Mouse (Mus musculus): ENCODE data around the gene Hist3h2ba.

Gene Hist3h2ba

DNA sequence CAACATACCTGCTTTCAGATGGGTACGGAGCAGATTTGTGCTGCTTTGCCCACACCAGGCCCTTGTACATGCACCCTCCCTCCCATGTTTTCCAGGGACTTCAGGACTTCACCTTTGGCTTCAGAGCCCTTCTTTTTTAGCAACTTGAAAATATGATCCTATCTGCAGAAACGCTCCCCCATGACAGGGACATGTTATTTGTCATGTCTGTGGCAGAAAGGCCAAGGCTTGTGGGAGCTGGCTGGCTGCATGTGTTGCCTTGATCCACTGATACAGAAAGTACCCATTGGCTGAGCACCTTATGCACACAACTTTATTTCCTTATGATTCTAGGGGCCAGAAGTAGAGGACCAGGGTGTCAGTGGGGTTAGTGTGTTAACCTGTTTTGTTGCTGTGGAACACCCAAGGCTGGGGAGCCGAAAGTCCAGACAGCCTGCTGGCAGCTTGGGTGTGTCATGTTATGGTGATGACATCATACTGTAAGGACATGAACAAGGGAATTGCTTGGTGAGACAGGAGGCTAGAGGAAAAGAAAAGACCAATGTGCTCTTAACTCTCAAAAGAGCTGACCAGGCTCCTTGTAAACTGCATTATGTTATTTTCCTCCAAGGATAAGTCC lies 36.7 kb downstream of the Hist3h2ba start:
- no peak for DNase-seq (ENCODE audit: low read depth)

DNA sequence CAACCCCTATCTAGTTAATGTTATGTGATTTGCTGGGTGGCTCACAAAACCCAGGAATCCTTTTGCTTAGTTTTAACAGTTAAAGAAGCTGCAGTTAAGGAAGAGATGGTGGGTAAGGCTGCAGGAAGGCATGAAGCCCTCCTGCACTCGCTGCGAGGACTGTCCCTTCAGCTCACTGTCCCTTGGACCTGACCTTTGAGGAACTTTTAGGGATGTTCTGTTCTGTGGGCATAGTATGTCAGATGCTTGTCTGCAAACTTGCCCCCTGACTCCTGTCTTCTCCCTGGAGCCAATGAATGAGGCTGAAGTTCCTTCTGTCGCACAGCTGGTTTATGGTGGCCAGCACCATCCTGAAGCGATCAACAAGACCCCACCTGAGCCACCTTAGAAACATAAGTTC lies 40.4 kb downstream of the Hist3h2ba start:
- no peak for DNase-seq (ENCODE audit: low read depth)

DNA sequence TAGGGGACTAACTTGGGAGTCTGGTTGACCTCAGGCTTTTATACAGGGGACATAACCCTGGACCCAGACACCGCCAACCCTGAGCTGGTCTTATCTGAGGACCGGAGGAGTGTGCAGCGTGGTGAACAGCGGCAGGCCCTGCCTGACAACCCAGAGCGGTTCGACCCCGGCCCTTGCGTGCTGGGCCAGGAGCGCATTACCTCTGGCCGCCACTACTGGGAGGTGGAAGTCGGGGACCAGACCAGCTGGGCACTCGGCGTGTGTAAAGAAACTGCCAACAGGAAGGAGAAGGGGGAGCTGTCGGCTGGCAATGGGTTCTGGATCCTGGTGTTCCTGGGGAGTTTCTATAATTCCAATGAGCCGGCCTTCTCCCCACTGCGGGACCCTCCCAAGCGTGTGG lies 41.4 kb downstream of the Hist3h2ba start:
- DNase-seq (ENCODE audit: low read depth) = no peak

- DNase-seq (ENCODE audit: low read depth) = no peak
Observed at GRCm38 (mm10) chr11:58990794-58991193, 42.1 kb downstream of the Hist3h2ba start.

GRCm38 (mm10) chr11:58991911-58992310 lies 43.2 kb downstream of the Hist3h2ba start:
- no peak for DNase-seq (ENCODE audit: low read depth)

DNA sequence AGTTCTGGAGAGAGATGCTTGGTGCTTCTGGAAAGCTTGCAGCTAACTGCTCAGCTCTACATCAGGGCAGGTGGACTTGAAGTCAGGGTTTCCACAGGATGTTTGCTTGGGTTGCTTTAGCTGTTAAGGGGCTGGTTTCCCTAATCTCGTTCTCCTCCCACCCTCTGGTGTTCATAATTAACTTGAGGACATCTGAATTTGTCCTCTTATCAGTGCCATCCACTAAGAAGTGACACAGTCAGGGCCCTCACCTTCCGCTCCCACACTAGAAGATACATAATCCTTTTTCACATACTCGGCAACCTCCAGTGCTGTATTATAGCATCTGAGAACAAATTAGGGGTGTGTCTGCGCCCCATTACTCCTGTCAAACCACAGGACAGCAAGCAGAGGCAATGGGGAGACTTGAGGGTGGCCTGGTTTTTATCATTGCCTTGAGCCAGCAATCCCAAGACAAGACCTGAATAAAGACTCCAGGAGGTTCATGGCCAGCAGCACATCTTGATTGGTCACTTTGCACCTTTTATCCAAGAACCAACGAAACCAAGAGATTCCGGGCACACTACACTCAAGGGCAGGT lies 44.5 kb downstream of the Hist3h2ba start:
- no peak for DNase-seq (ENCODE audit: low read depth)

- no peak for DNase-seq (ENCODE audit: low read depth)
Observed at GRCm38 (mm10) chr11:58994337-58994826, 45.7 kb downstream of the Hist3h2ba start.

DNA sequence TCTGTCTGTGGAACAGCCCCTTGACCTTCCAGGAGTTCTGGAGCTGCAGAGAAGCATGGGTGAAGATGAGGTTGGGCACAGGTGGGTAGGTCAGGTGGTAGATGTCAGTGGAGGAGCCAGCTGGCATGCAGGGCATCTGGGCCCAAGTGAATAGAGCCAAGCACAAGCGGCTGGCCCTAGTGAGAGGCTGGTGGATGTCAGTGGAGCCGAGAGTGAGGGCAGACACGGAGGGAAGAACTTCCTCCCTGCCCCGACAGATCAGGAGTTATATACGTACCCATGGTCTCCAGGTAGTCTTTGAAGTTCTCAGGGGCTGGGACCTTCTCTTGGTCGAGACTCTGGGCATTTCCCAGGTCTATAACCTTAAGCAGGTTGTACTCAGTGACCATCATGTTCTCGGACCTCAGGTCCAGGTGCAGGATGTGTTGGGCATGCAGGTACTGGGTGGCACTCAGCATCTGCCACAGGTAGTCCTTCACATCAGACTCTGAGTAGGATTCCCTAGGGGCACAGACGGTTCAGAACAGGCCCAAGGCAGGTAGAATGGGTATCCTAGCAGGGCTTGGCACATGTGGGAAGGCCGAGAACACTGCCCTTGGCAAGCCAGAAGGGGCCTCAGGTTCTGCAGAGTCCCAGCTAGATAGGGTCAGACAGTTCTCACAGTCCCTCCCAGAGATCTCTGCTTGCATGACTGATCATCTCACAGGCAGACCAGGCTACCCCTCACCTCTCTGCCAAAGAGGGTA lies 46.5 kb downstream of the Hist3h2ba start:
- no peak for DNase-seq (ENCODE audit: low read depth)

GRCm38 (mm10) chr11:58995807-58996370 lies 47.2 kb downstream of the Hist3h2ba start:
- no peak for DNase-seq (ENCODE audit: low read depth)

- no peak for DNase-seq (ENCODE audit: low read depth)
Observed at GRCm38 (mm10) chr11:58997541-58997940, 48.8 kb downstream of the Hist3h2ba start.
